Mouse (Mus musculus) myocyte (in vitro differentiated cells): ENCODE data around the gene H2-K1.

ENCODE experiments used
- MAX ChIP-seq: IDR thresholded peaks from one replicate; pipeline ENCODE4 v1.6.1; 2011; ENCODE audit warnings: low read depth, mild to moderate bottlenecking, control low read depth
- POLR2A ChIP-seq: IDR thresholded peaks from one replicate; pipeline ENCODE4 v1.6.1; 2011; ENCODE audit warnings: low read depth, mild to moderate bottlenecking, control low read depth, moderate library complexity; ENCODE audit not compliant: insufficient read length

- TF ChIP-seq POLR2A (no peak), MAX (no peak)
Observed at GRCm38 (mm10) chr17:33968489-33968888, 31.7 kb downstream of the H2-K1 start.
